8 mouse cellular contexts compared by ENCODE assay signal in genomic region chr7:45644183-45644582, GRCm38 (mm10). TPM values are rescaled to one million over a fixed set of nuclear protein-coding genes. Genes with fewer than 3 reads are reported as not detected.
DNase-seq lines count a peak whose midpoint lies in the region; ATAC-seq and TF ChIP-seq lines count a peak whose summit lies in the region.

No protein-coding gene starts in this region.

- no peak for ATAC-seq in inflammation-experienced regulatory T-cells, adult 6 months

- TF ChIP-seq POLR2A in embryonic fibroblast, embryonic 13.5 days (IDR thresholded peaks at IDR 0.05; ENCODE audit: low read depth, low read length) = no peak; the same call in 1 of the 2 replicates

- H3K27me3 ChIP-seq in hindbrain, embryonic 10.5 days (ENCODE audit: insufficient read depth, poor library complexity, severe bottlenecking) = peaks cover 21% of the 10 kb centered on the region; the same call in 1 of the 2 replicates

- H3K27ac ChIP-seq in embryonic fibroblast, embryonic 13.5 days (ENCODE audit: insufficient read depth, low read length) = no peak overlapping the region
- H3K27ac ChIP-seq in hindbrain, embryonic 10.5 days = peak overlapping the region; percentile 96

- intact Hi-C loops in left cerebral cortex, postnatal 36 days (cut with DNase I) = loop anchor here (5.0 kb wide), 1 partner anchor 38 kb away; the partner anchor contains the start of gene Ntn5

- 2% methylated on average over 18 of the region's 18 CpGs for WGBS in hindbrain, embryonic 10.5 days

- peak; percentile 35 for DNase-seq in thymus, postnatal 4 days
- DNase-seq in thymus, adult 18-20 months = no peak
- peak; percentile 61 for DNase-seq in hindbrain, embryonic 10.5 days (ENCODE audit: low spot score)
- DNase-seq in left cerebral cortex, postnatal 36 days (ENCODE audit: low spot score in 2 of 2) = peak; percentile 76 to 80
- DNase-seq in neural tube, embryonic 10.5 days (ENCODE audit: extremely low spot score, low spot score) = peak; percentile 59
- no peak for DNase-seq in thymus, postnatal 10 days (ENCODE audit: low spot score in 2 of 2)

- H3K9me3 ChIP-seq in hindbrain, embryonic 10.5 days = no peaks in the 10 kb centered on the region

- TF ChIP-seq CTCF in embryonic fibroblast, embryonic 13.5 days (IDR thresholded peaks at IDR 0.05; ENCODE audit: borderline replicate concordance, insufficient read depth, low read length) = no peak

- peak overlapping the region; percentile 23 for H3K4me3 ChIP-seq in embryonic fibroblast, embryonic 13.5 days (ENCODE audit: insufficient read depth, low read length)
- peak overlapping the region; percentile 58 for H3K4me3 ChIP-seq in hindbrain, embryonic 10.5 days

- no peaks in the 10 kb centered on the region for H3K4me1 ChIP-seq in embryonic fibroblast, embryonic 13.5 days (ENCODE audit: control insufficient read depth, insufficient read depth, low read length)
- peaks cover 57% of the 10 kb centered on the region for H3K4me1 ChIP-seq in hindbrain, embryonic 10.5 days (replicated peaks)

- no peaks in the 10 kb centered on the region for H3K36me3 ChIP-seq in hindbrain, embryonic 10.5 days

RNA-seq across cellular contexts. Expression of gene Mamstr, which starts 4.4 kb away (rescaled TPM):
- polyA plus RNA-seq in embryonic fibroblast, embryonic 13.5 days (2011; ENCODE audit: insufficient read length, low read depth, missing spikeins) = 0.70 and 1.8 TPM in 2 replicates
- 2.6 and 2.9 TPM in 2 replicates for polyA plus RNA-seq in hindbrain, embryonic 10.5 days (2016; fragmentation: Nextera tagmentation; extraction: Ambion mirVana)
- total RNA-seq in left cerebral cortex, postnatal 36 days (2021) = 1 to 10 TPM; 4.1 to 5.1 TPM
- not detected for polyA plus RNA-seq in inflammation-experienced regulatory T-cells, adult 6 months (2017; shearing (Covaris generic))

RNA-seq across cellular contexts. Expression of gene Rasip1, which starts 16.9 kb away (rescaled TPM):
- polyA plus RNA-seq in embryonic fibroblast, embryonic 13.5 days (2011; ENCODE audit: insufficient read length, low read depth, missing spikeins) = 0.15 and 0.37 TPM in 2 replicates
- 6.4 and 9.3 TPM in 2 replicates for polyA plus RNA-seq in hindbrain, embryonic 10.5 days (2016; fragmentation: Nextera tagmentation; extraction: Ambion mirVana)
- 1 to 10 TPM; 6.9 to 8.0 TPM for total RNA-seq in left cerebral cortex, postnatal 36 days (2021)
- polyA plus RNA-seq in inflammation-experienced regulatory T-cells, adult 6 months (2017; shearing (Covaris generic)) = under 1 TPM in 1 of 3 experiments, not detected in 2; 0.17 TPM

RNA-seq across cellular contexts. Expression of gene Fut2, which starts 22.0 kb away (rescaled TPM):
- polyA plus RNA-seq in embryonic fibroblast, embryonic 13.5 days (2011; ENCODE audit: insufficient read length, low read depth, missing spikeins) = not detected in 2 replicates
- polyA plus RNA-seq in hindbrain, embryonic 10.5 days (2016; fragmentation: Nextera tagmentation; extraction: Ambion mirVana) = 0.12 and 0.21 TPM in 2 replicates
- total RNA-seq in left cerebral cortex, postnatal 36 days (2021) = under 1 TPM in 1 of 2 experiments, not detected in 1; 0.63 TPM
- polyA plus RNA-seq in inflammation-experienced regulatory T-cells, adult 6 months (2017; shearing (Covaris generic)) = not detected

RNA-seq across cellular contexts. Expression of gene Izumo1, which starts 22.6 kb away (rescaled TPM):
- polyA plus RNA-seq in embryonic fibroblast, embryonic 13.5 days (2011; ENCODE audit: insufficient read length, low read depth, missing spikeins) = not detected in 2 replicates
- 0.19 TPM in 1 of 2 replicates, not detected in the other for polyA plus RNA-seq in hindbrain, embryonic 10.5 days (2016; fragmentation: Nextera tagmentation; extraction: Ambion mirVana)
- total RNA-seq in left cerebral cortex, postnatal 36 days (2021) = not detected
- not detected for polyA plus RNA-seq in inflammation-experienced regulatory T-cells, adult 6 months (2017; shearing (Covaris generic))

RNA-seq across cellular contexts. Expression of gene Fut1, which starts 27.1 kb away (rescaled TPM):
- polyA plus RNA-seq in embryonic fibroblast, embryonic 13.5 days (2011; ENCODE audit: insufficient read length, low read depth, missing spikeins) = not detected in 2 replicates
- polyA plus RNA-seq in hindbrain, embryonic 10.5 days (2016; fragmentation: Nextera tagmentation; extraction: Ambion mirVana) = 0.20 TPM in 1 of 2 replicates, not detected in the other
- not detected for total RNA-seq in left cerebral cortex, postnatal 36 days (2021)
- polyA plus RNA-seq in inflammation-experienced regulatory T-cells, adult 6 months (2017; shearing (Covaris generic)) = not detected

Comparison
In these comparisons a context has a peak if more than half of its experiments do, and no peak if none do; other contexts are left out.
1. DNase-seq: peak in thymus, postnatal 4 days (single experiment), hindbrain, embryonic 10.5 days (single experiment), left cerebral cortex, postnatal 36 days (2 of 2) and neural tube, embryonic 10.5 days (single experiment); none in thymus, adult 18-20 months (0 of 2) and thymus, postnatal 10 days (0 of 2).